Mouse (Mus musculus): ENCODE measurements around the gene Pitpna.
A peak's percentile ranks its signal among the peaks of the same experiment; 100 is the strongest.
"Not testable (repeated sequence)": the region's sequence is repeated elsewhere in the genome, so short reads cannot be mapped to it uniquely, and the experiment has no call there.

Pitpna gene

DNA sequence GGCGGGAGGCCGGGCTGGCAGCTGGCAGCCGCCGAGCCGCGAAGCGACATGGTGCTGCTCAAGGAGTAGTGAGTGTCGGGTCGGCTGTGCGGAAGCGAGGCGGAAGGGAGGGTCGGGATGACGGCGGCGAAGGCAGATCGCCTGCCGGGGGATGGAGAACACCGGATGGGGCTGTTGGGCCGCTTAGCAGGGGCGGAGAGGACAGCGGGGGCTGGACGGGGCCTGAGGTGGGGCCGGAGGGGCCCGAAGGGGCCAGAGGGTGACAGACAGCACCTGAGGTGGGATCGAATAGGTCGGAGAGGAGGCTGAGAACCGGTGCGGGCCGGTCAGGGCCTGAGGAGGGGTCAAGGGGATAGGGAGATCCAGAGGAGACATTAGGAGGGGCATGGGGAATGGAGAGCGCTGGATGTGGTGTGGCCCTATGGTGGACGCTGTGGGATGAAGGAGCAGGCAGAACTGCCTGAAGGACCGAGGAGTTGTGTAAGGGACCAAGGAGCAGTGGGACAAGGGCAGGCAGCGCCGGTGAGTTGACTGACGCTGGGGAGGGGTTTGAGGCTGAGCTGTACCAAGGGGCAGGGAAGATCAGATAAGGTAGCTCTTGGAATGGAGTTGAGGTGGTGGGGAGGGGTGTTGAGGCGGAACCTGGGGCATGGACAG, 516 bp downstream of the Pitpna start:
- DNase-seq (ENCODE audit: low spot score in 2 of 2): no peak

DNA sequence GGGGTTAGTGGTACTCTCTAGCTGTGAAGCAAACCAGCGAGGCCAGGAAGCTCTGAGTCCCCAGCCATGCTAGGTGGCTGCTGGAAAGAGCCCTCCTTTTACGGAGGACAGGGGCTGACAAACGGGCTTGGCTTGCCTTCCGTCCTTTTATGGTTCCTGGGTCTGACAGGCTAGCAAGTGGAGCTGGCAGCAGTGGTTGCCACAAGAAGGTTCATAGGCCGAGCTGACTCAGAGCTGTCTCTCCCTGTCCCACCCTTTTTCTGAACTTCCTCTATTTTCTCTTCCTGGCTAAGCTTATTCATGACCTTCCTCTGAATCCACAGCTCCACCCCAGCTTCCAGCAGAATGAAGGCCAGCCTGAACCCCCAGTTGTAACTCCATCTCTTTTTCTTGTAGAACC, 4.7 kb downstream of the Pitpna start:
- no peak for DNase-seq (ENCODE audit: low spot score in 2 of 2)

DNA sequence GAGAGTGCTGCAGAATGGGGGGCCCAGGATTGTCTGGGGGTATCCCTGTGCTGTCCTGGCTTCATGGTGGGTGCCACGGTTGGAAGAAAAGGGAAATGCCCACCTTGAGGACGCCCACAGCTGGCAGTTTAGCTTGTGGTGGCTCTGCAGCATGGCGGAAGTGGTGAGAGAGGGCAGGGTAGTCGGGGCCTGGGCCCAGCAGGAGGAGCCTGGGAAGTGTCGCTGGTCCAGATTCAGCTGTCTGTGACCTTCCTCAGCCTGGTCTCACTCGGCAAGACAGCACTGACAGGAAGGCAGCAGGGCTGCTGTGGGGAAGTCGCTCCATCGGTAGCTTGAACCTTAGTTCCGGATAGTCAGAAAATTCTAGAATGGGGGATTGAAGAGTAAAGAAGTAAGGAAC, 6.5 kb downstream of the Pitpna start:
- DNase-seq (ENCODE audit: low spot score in 2 of 2): no peak

DNA sequence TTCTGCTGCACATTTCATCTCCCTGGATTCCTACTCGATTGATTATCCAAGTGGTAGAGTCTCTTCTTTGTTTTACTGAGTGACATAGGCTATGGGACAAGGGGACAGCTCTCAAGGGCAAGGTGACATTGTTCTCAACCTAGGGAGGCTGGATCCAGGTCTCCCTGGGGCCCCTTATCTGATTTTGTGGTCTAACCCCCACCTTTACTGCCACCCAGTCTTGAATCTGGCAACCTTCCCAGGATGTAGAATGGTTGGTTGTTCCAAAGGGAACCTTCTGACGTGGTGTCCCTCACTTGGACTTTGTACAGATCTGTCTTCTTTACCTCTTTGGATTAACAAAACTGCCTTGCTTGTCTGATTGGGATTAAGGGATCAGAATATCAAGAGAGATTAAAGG, 7.5 kb downstream of the Pitpna start:
- no peak for DNase-seq (ENCODE audit: low spot score in 2 of 2)

DNA sequence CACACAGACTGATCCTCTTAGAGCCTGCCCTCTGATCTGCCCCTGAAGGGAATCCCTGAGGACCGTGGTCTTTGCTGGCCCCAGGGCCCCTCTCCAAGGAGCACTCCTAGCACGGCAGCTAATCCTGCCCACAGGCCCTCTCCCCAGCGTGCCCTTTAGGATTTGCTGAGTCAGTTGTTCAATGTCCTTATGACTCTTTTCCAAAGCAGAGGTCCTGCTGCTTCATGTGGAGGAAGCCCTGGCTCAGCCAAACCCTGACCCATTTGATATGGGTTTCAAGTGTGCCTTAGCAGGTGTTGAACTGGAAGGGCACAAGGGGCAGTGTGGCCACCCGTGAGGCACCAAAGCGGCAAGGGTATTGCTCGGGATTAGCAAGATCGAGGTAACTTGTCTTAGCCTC, 7.9 kb downstream of the Pitpna start:
- no peak for DNase-seq (ENCODE audit: low spot score in 2 of 2)

DNA sequence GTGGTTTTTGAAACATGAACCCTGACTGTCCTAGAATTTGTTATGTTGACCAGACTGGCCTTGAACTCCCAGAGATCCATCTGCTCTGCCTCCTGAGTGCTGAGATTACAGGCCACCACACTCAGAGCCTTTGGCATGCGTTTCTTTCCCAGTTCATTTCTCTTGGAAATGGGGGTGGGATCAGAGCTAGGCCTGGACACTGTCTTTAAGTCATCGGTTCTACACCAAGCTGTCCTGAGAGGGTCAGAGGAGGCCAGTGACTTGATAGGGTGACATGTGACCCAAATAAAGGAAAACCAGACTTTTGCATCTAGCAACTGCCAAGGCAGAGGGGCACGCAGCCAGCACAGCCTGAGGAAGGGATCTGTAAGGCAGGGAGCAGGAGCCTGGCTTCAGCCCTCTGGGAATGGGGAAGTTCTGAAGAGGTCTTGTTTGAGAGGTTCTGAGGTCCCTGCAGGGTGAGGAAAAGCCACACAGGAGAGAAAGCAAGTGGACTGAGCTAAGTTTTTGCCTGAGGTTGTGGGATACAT, 8.9 kb downstream of the Pitpna start:
- DNase-seq (ENCODE audit: low spot score in 2 of 2): no peak

DNA sequence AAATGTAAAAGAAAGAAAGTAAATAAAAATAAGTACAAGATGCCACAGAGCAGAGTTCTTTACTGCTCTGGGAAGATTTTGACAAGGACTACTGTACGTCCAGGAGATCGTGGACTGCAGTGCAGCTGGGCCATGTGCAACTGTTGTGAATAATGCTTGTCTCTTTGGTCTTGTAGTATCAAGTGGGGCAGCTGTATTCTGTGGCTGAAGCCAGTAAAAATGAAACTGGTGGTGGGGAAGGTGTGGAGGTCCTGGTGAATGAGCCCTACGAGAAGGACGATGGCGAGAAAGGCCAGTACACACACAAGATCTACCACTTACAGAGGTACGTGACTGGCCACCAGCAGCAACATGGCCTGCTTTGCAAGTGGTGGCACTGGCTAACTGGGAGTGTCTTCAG, 10.1 kb downstream of the Pitpna start:
- DNase-seq (ENCODE audit: low spot score in 2 of 2): no peak

DNA sequence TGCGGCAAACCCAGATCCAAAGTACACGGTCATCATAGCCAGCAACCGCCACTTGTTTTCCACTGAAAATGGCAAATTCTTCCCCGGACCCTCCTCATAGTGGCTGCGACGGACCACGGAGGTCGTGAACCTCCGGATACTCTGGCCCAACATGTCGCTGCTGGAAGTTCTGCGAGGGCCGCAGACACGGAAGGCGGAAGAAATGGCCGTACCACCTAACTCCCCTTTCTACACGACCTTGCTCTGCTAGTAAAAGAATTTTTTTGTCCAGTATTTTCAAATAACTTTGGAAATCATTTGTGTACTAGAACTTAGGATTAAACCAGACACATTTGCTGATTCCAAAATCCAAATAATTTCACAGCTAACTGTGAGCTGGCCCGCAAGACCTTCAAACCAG, 11.9 kb downstream of the Pitpna start:
- DNase-seq (ENCODE audit: low spot score in 2 of 2): not testable (repeated sequence)

DNA sequence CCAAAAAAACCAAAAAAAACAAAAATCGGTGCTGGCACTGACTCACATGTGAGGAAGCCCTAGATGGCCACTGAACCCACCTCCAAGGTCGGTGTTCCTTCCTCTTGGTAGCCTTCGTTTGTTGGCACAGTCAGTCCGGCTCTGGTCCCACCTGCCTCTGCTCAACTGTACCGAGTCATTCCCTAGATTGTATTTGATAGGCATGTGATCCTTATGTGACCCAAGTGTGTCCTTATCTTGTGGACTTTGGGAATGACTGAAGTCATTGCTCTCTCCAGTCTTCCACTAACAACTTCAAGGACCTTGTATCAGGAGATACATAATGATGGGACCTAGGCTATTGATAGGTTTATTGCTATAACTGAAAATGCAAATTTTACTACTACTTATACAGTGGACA, 16.9 kb downstream of the Pitpna start:
- DNase-seq (ENCODE audit: low spot score in 2 of 2): no peak

DNA sequence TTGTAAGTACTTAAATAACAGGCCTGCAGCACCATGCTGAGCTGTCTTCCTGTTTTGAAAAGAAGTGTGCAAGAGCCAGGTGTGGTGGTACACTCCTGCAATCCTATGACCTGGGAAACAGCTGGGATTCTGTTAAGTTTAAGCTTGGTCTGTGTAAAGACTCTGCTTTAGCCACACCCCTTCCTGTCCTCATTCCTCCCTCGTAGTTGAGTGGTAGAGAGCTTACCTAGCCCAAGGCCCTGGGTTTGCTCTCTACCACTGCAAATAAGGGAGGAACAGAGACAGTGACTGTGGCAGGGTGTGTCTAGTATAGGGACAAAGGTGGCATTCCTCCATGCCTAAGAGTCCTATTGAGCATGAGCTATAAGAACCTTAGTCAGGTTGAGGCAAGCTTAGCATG, 17.4 kb downstream of the Pitpna start:
- DNase-seq (ENCODE audit: low spot score in 2 of 2): no peak

DNA sequence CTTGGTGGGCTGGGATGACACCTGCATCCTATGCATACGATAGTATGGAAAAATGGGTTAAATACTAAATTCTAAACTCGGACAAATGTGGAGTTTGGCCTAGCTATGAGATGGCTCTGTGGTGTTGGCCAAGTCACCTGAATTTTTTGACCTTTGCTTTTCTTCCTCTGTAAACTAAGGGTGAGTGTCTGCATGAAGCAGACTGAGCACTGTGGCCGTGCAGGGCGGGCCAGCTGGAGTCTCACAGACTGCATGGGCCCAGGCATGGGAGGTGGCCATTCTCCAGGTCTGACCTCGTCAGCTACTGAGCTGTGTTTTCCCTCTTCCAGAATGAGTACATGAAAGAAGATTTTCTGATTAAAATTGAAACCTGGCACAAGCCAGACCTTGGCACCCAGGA, 20.9 kb downstream of the Pitpna start:
- DNase-seq (ENCODE audit: low spot score in 2 of 2): no peak

DNA sequence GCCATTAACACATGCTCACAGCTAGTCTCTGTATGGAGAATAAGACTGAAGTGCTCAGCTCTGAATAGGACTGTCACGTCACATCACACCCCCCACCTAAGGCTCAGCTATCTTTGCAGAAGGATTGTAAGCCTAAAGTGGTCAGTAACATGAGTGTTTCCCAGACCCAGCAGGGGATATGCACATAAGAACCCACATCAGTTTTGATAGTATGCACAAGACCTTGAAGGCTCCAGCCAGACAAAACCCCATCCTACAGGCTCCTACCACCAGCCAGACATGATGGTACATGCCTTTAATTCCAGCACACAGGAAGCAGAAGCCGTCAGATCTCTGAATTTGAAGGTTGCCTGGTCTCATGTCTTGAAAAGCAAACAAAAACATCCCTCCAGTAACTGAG, 22.1 kb downstream of the Pitpna start:
- no peak for DNase-seq (ENCODE audit: low spot score in 2 of 2)

DNA sequence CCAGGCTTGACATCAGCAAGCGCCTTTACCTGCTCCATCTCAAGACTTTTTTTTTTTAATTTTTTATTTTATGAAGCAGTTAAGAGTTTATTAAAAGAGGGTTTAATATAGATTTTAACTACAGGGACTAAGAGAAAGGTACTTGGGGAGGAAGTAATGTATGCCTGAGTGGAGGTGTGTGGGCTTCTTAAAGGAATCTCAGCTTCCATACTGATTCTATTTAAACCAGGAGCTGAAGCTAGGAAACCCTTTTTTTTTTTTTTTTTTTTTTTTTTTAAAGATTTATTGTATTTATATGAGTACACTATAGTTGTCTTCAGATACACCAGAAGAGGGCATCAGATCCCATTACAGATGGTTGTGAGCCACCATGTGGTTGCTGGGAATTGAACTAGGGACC, 26.9 kb downstream of the Pitpna start:
- DNase-seq (ENCODE audit: low spot score in 2 of 2): no peak

DNA sequence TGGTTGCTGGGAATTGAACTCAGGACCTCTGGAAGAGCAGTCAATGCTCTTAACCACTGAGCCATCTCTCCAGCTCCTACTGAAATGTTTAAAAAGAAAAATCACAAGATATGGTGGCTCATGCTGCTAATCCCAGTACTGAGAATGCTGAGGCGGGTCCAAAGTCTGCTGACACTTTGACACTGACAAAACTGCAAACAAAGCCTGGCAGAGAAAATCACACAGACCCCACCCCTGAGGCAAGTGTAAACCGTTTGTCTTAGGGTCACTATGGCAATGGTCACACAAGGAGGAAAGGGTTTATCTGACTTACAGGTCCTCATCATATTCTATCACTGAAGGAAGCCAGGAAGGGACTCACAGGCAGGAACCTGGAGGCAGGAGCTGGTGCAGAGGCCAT, 27.7 kb downstream of the Pitpna start:
- no peak for DNase-seq (ENCODE audit: low spot score in 2 of 2)

DNA sequence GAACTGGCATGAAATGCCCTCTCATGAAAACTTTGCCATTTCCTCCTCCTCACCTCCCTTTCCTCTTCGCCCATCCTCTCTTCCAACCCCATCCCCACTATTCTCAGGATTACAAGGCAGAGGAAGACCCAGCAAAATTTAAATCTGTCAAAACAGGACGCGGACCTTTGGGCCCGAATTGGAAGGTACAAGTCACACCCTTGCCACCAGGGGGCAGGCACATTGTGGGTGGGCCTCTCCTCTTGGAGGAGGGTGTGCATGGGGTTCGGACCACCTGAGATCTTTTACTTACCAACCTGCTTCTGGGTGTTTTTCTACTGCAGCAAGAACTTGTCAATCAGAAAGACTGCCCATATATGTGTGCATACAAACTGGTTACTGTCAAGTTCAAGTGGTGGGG, 31.2 kb downstream of the Pitpna start:
- DNase-seq (ENCODE audit: low spot score in 2 of 2): no peak

DNA sequence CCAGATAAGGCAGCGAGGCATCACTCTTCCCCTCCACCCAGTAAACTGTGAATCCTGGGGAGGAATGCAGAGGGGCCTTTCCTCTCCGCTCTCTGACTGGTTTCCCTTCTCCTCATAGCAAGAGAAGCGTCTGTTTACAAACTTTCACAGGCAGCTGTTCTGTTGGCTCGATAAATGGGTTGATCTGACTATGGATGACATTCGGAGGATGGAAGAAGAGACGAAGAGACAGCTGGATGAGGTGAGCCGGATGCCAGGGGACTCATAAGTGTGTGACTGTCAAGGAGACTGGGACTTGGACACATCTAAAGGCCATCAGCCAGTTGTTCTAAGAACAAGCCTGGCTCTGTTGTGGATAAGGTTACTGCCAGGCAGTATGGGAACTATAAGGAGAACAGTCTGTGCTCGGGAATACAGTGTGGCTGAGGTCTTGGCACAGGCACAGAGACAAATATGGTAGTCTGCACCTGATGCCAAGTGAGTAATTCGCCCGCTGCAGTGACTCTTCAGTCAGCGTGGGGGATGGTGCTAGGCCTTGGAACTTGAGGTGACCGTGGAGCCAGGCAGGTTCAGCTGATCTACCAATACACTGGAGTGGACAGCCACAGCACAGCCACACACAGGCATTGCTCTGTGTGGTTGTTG, 32.4 kb downstream of the Pitpna start:
- no peak for DNase-seq (ENCODE audit: low spot score in 2 of 2)

DNA sequence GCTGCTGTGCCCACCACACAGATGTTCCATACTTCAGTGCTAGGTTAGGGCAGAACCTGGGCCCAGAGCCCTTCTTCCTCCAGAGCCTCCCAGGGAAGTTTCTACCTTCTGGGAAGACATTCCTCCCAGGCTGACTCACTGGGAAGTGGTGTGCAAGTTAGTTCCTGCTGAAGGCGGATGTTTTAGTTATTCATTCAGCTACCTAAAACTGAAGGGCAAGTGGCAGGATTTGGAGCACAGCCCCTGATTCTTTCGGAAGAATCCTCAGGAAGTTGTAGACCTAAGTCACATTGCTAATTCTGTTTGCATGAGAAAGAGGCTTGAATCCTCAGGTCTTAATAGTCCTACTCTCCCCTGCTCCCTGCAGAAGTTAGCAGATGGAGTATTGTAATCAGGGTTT, 33.5 kb downstream of the Pitpna start:
- DNase-seq (ENCODE audit: low spot score in 2 of 2): no peak

DNA sequence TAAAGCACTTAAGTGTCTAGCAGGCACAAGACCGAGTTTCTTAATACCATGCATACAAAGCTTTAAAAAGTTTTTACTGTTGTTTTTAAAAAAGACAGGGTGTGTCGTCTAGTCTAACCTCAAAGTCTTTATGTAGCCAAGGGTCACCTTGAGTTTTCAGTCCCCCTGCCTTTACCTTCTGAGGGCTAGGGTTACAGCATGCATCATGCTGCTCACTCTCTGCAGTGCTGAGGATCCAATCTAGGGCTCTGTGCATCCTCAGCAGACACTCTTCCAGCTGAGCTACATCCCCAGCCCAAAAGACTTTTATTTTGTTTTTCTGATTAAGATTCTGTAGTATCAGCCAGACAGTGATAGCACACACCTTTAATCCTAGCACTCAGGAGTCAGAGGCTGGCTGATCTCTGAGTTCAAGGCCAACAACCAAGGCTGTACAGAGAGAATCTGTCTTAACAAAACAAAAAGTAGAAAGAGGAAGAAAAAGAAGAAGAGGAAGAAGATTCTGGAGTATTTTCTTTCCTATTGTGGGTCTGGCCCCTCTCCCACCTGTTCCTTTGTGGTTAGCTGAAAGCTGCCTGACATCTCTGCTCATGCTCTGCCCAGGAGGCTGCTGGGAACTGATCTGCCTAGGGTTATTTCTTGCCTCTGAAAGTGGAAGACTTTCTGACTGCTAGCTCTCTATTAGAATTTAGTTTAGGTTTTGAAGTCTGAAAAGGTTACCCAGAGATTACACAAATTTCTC, 34.9 kb downstream of the Pitpna start:
- DNase-seq (ENCODE audit: low spot score in 2 of 2): no peak

DNA sequence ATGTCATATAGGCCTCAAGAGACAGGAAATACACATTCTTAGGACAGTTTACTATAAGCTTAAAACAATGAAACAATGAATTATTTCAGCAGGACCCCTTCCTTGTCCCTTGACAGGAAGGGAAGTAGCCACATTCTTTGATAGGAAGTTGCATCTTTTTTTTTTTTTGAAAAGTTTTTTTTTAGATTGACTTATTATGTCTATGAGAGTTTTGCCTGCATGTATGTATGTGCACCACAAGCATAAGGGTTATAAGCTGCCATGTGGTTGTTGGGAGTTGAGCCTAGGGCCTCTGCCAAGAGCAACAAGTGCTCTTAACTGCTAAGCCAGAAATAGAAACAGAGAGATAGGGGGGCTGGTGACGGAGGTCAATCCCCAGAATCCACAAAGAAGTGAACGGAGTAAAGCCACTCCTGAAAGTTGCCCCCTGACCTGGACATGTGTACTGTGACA, 36.2 kb downstream of the Pitpna start:
- DNase-seq (ENCODE audit: low spot score in 2 of 2): no peak

DNA sequence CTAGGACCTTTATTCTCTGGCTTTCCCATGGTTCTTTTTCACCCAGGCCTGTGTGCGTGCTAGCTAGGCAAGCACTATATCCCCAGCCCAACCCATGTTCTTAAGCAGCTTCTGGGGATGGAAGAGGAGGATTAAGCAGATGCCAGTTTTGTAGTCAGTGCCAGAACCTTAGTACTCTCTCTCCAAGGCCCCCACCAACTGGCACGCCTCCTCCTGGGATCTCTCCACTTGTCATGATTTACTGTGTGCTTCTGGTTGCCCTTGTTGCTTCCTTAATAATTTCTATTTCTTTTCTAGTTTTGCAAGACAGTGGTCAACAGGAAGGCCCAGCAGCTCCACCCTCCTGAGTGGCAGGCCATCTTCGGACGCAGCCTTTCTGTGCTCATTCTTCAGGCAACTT, 37.9 kb downstream of the Pitpna start:
- DNase-seq (ENCODE audit: low spot score in 2 of 2): no peak

DNA sequence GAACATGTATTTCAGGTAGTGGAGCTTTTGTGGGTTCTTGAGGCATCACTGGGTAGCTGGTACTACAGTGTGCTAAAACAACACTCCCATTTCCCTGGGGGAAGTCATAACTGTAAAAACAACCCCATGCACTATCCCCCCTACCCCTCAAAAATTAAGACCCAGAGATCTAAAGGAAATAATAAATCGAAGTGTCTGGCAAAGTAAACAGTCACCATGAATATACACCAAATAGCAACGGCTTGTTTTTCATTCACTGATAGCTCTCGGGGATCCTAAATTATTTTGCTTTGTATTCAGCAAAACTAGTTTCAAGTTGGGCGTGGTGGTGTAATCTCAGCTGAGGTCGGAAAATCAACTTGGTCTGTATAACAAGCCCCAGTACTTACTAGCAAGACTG, 42.2 kb downstream of the Pitpna start:
- no peak for DNase-seq (ENCODE audit: low spot score in 2 of 2)

DNA sequence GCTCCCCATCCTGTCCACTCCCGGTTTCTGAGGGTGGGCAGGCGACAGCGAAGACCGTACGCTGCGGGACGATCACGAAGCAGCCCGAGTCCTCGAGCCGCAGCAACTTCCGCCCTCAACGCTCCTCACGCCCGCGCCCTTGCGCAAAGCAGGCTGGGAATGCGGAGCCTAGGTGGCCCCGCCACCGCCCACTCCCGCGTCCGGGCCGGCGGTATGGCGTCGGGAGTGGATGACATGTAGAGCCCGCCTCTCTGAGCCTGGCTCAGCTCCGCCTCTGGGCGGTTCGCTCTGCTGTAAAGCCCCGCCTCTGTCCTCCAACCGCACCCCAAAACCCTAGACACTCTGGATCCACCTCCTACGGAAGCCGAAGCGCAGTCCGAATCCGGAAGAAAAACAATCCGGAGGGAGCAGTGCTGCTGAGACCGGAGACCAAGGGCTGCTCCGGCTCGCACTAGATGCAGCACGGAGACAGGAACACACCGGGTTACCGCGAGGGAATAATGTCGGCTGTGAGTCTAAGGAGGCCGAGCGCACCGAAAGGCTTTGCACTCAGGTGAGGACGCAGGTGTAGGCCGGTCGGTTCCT, 42.8 kb downstream of the Pitpna start, which contains the start of gene Inpp5k:
Inpp5k (plus strand) TSS at position 344 of the 585 bp plus-strand sequence.
- DNase-seq (ENCODE audit: low spot score in 2 of 2): peak; percentile 94 to 95

Data from frontal cortex, postnatal 10 days (tissue).